Mouse (Mus musculus): ENCODE measurements around the gene Hspa1l. TPM values are rescaled to one million over a fixed set of nuclear protein-coding genes. Genes with fewer than 3 reads are reported as not detected.
"Not testable (repeated sequence)": the region's sequence is repeated elsewhere in the genome, so short reads cannot be mapped to it uniquely, and the experiment has no call there.

Hspa1l gene
- polyA plus RNA-seq, 1 experiment from 2014 or later, result 2.0 TPM

GRCm38 (mm10) chr17:34981690-34982180, 9.2 kb downstream of the Hspa1l start, which contains the start of gene Lsm2:
Gene Lsm2, plus strand, starts transcription at chr17:34981862.
- no peaks in the 10 kb centered on the region for H3K27me3 ChIP-seq (ENCODE audit: control insufficient read depth, insufficient read depth, low read length)
- peak within 1 kb of the TSS; percentile 76 for H3K4me2 ChIP-seq (ENCODE audit: low read depth, low read length)
- peak within 1 kb of the TSS; percentile 89 for H3K4me3 ChIP-seq (ENCODE audit: low read depth, low read length)
- H3K36me3 ChIP-seq (replicated peaks; ENCODE audit: control insufficient read depth, insufficient read depth, low read depth, low read length), result peaks cover 2% of the 10 kb centered on the region
- 0 out of 2 replicates have a peak, but pooled peaks cover 3% of the 10 kb centered on the region for H3K4me1 ChIP-seq (ENCODE audit: control insufficient read depth, insufficient read depth, low read length)
- WGBS, result under 1% methylated on average over 58 of the region's 58 CpGs
- peak within 1 kb of the TSS; percentile 98 for H3K27ac ChIP-seq (replicated peaks; ENCODE audit: low read depth, low read length)
- peak within 1 kb of the TSS; percentile 96 for H3K9ac ChIP-seq (replicated peaks; ENCODE audit: low read length)
- H3K9me3 ChIP-seq (replicated peaks; ENCODE audit: control insufficient read depth, low read length), result no peaks in the 10 kb centered on the region
- DNase-seq (ENCODE audit: low spot score) (peak; percentile 95), ATAC-seq (replicated peaks; ENCODE audit: insufficient number of reproducible peaks, low FRiP score, low TSS enrichment, low read depth) (peak; percentile 91)

GRCm38 (mm10) chr17:34982328-34982727, 9.8 kb downstream of the Hspa1l start:
- Histone ChIP-seq H3K4me2 (ENCODE audit: low read depth, low read length) (peak overlapping the region; percentile 76), H3K36me3 (replicated peaks; ENCODE audit: control insufficient read depth, insufficient read depth, low read depth, low read length) (peaks cover 2% of the 10 kb centered on the region), H3K9me3 (replicated peaks; ENCODE audit: control insufficient read depth, low read length) (no peaks in the 10 kb centered on the region), H3K27ac (replicated peaks; ENCODE audit: low read depth, low read length) (no peak overlapping the region; the same call in 1 of the 2 replicates), H3K4me1 (ENCODE audit: control insufficient read depth, insufficient read depth, low read length) (0 out of 2 replicates have a peak, but pooled peaks cover 3% of the 10 kb centered on the region), H3K27me3 (ENCODE audit: control insufficient read depth, insufficient read depth, low read length) (no peaks in the 10 kb centered on the region), H3K9ac (replicated peaks; ENCODE audit: low read length) (peak overlapping the region; percentile 96), H3K4me3 (ENCODE audit: low read depth, low read length) (peak overlapping the region; percentile 89)
- under 1% methylated on average over 15 of the region's 15 CpGs for WGBS
- DNase-seq (ENCODE audit: low spot score), result no peak
- no peak; the same call in 1 of the 2 replicates for ATAC-seq (replicated peaks; ENCODE audit: insufficient number of reproducible peaks, low FRiP score, low TSS enrichment, low read depth)

- Histone ChIP-seq H3K4me1 (ENCODE audit: control insufficient read depth, insufficient read depth, low read length) (0 out of 2 replicates have a peak, but pooled peaks cover 3% of the 10 kb centered on the region), H3K27ac (replicated peaks; ENCODE audit: low read depth, low read length) (no peak overlapping the region), H3K4me2 (ENCODE audit: low read depth, low read length) (no peak overlapping the region), H3K4me3 (ENCODE audit: low read depth, low read length) (no peak overlapping the region), H3K27me3 (ENCODE audit: control insufficient read depth, insufficient read depth, low read length) (no peaks in the 10 kb centered on the region), H3K36me3 (replicated peaks; ENCODE audit: control insufficient read depth, insufficient read depth, low read depth, low read length) (peaks cover 2% of the 10 kb centered on the region), H3K9me3 (replicated peaks; ENCODE audit: control insufficient read depth, low read length) (no peaks in the 10 kb centered on the region), H3K9ac (replicated peaks; ENCODE audit: low read length) (no peak overlapping the region)
- DNase-seq (ENCODE audit: low spot score) (peak; percentile 65), ATAC-seq (replicated peaks; ENCODE audit: insufficient number of reproducible peaks, low FRiP score, low TSS enrichment, low read depth) (no peak)
- 68% methylated on average over 2 of the region's 2 CpGs for WGBS
Measured at GRCm38 (mm10) chr17:34984218-34984617, 11.7 kb downstream of the Hspa1l start.

GRCm38 (mm10) chr17:34994751-34995150, 22.2 kb downstream of the Hspa1l start:
- ATAC-seq (replicated peaks; ENCODE audit: insufficient number of reproducible peaks, low FRiP score, low TSS enrichment, low read depth), result no peak
- DNase-seq (ENCODE audit: low spot score), result no peak

GRCm38 (mm10) chr17:34995192-34995591, 22.7 kb downstream of the Hspa1l start:
- H3K27me3 ChIP-seq (ENCODE audit: control insufficient read depth, insufficient read depth, low read length); H3K4me3 ChIP-seq (ENCODE audit: low read depth, low read length); ATAC-seq (replicated peaks; ENCODE audit: insufficient number of reproducible peaks, low FRiP score, low TSS enrichment, low read depth); DNase-seq (ENCODE audit: low spot score); H3K9me3 ChIP-seq (replicated peaks; ENCODE audit: control insufficient read depth, low read length); H3K27ac ChIP-seq (replicated peaks; ENCODE audit: low read depth, low read length); H3K4me1 ChIP-seq (ENCODE audit: control insufficient read depth, insufficient read depth, low read length); H3K9ac ChIP-seq (replicated peaks; ENCODE audit: low read length); H3K36me3 ChIP-seq (replicated peaks; ENCODE audit: control insufficient read depth, insufficient read depth, low read depth, low read length); H3K4me2 ChIP-seq (ENCODE audit: low read depth, low read length): not testable (repeated sequence)
- WGBS, result 90% methylated on average over 4 of the region's 4 CpGs

More at GRCm38 (mm10) chr17:34994751-34995150, 22.2 kb downstream of the Hspa1l start:
- H3K9me3 ChIP-seq (replicated peaks; ENCODE audit: control insufficient read depth, low read length), result no peaks in the 10 kb centered on the region
- H3K27ac ChIP-seq (replicated peaks; ENCODE audit: low read depth, low read length), result no peak overlapping the region
- no peak overlapping the region for H3K9ac ChIP-seq (replicated peaks; ENCODE audit: low read length)
- H3K4me2 ChIP-seq (ENCODE audit: low read depth, low read length), result no peak overlapping the region
- no peak overlapping the region for H3K4me3 ChIP-seq (ENCODE audit: low read depth, low read length)
- H3K27me3 ChIP-seq (ENCODE audit: control insufficient read depth, insufficient read depth, low read length), result no peaks in the 10 kb centered on the region
- no peaks in the 10 kb centered on the region; the same call in 1 of the 2 replicates for H3K4me1 ChIP-seq (ENCODE audit: control insufficient read depth, insufficient read depth, low read length)
- no peaks in the 10 kb centered on the region for H3K36me3 ChIP-seq (replicated peaks; ENCODE audit: control insufficient read depth, insufficient read depth, low read depth, low read length)

- WGBS, result 97% methylated on average over 4 of the region's 4 CpGs
- H3K27ac ChIP-seq (replicated peaks; ENCODE audit: low read depth, low read length); H3K9ac ChIP-seq (replicated peaks; ENCODE audit: low read length); H3K36me3 ChIP-seq (replicated peaks; ENCODE audit: control insufficient read depth, insufficient read depth, low read depth, low read length); H3K4me3 ChIP-seq (ENCODE audit: low read depth, low read length); H3K9me3 ChIP-seq (replicated peaks; ENCODE audit: control insufficient read depth, low read length); H3K4me2 ChIP-seq (ENCODE audit: low read depth, low read length); ATAC-seq (replicated peaks; ENCODE audit: insufficient number of reproducible peaks, low FRiP score, low TSS enrichment, low read depth); DNase-seq (ENCODE audit: low spot score); H3K4me1 ChIP-seq (ENCODE audit: control insufficient read depth, insufficient read depth, low read length); H3K27me3 ChIP-seq (ENCODE audit: control insufficient read depth, insufficient read depth, low read length): not testable (repeated sequence)
Measured at GRCm38 (mm10) chr17:34995927-34996326, 23.4 kb downstream of the Hspa1l start.

- no peak for DNase-seq (ENCODE audit: low spot score)
- Histone ChIP-seq H3K27ac (replicated peaks; ENCODE audit: low read depth, low read length) (no peak overlapping the region), H3K9me3 (replicated peaks; ENCODE audit: control insufficient read depth, low read length) (no peaks in the 10 kb centered on the region), H3K4me1 (ENCODE audit: control insufficient read depth, insufficient read depth, low read length) (no peaks in the 10 kb centered on the region; the same call in 1 of the 2 replicates), H3K4me3 (ENCODE audit: low read depth, low read length) (no peak overlapping the region), H3K36me3 (replicated peaks; ENCODE audit: control insufficient read depth, insufficient read depth, low read depth, low read length) (no peaks in the 10 kb centered on the region), H3K9ac (replicated peaks; ENCODE audit: low read length) (peak overlapping the region; percentile 22; the same call in 1 of the 2 replicates), H3K4me2 (ENCODE audit: low read depth, low read length) (no peak overlapping the region), H3K27me3 (ENCODE audit: control insufficient read depth, insufficient read depth, low read length) (no peaks in the 10 kb centered on the region)
- WGBS, result 89% methylated on average over 12 of the region's 14 CpGs
- ATAC-seq (replicated peaks; ENCODE audit: insufficient number of reproducible peaks, low FRiP score, low TSS enrichment, low read depth), result no peak
Measured at GRCm38 (mm10) chr17:34996411-34997141, 24.1 kb downstream of the Hspa1l start.

GRCm38 (mm10) chr17:34997142-34997483, 24.6 kb downstream of the Hspa1l start:
- Histone ChIP-seq H3K9ac (replicated peaks; ENCODE audit: low read length) (no peak overlapping the region; the same call in 1 of the 2 replicates), H3K27me3 (ENCODE audit: control insufficient read depth, insufficient read depth, low read length) (no peaks in the 10 kb centered on the region), H3K9me3 (replicated peaks; ENCODE audit: control insufficient read depth, low read length) (no peaks in the 10 kb centered on the region), H3K27ac (replicated peaks; ENCODE audit: low read depth, low read length) (no peak overlapping the region), H3K4me3 (ENCODE audit: low read depth, low read length) (no peak overlapping the region), H3K4me1 (ENCODE audit: control insufficient read depth, insufficient read depth, low read length) (no peaks in the 10 kb centered on the region; the same call in 1 of the 2 replicates), H3K4me2 (ENCODE audit: low read depth, low read length) (no peak overlapping the region), H3K36me3 (replicated peaks; ENCODE audit: control insufficient read depth, insufficient read depth, low read depth, low read length) (no peaks in the 10 kb centered on the region)
- no peak for DNase-seq (ENCODE audit: low spot score)
- 82% methylated on average over 5 of the region's 5 CpGs for WGBS
- ATAC-seq (replicated peaks; ENCODE audit: insufficient number of reproducible peaks, low FRiP score, low TSS enrichment, low read depth), result no peak
